Mouse (Mus musculus): ENCODE data around the gene Ulk1.
"Not testable (repeated sequence)": the region's sequence is repeated elsewhere in the genome, so short reads cannot be mapped to it uniquely, and the experiment has no call there.

Ulk1 gene

DNA sequence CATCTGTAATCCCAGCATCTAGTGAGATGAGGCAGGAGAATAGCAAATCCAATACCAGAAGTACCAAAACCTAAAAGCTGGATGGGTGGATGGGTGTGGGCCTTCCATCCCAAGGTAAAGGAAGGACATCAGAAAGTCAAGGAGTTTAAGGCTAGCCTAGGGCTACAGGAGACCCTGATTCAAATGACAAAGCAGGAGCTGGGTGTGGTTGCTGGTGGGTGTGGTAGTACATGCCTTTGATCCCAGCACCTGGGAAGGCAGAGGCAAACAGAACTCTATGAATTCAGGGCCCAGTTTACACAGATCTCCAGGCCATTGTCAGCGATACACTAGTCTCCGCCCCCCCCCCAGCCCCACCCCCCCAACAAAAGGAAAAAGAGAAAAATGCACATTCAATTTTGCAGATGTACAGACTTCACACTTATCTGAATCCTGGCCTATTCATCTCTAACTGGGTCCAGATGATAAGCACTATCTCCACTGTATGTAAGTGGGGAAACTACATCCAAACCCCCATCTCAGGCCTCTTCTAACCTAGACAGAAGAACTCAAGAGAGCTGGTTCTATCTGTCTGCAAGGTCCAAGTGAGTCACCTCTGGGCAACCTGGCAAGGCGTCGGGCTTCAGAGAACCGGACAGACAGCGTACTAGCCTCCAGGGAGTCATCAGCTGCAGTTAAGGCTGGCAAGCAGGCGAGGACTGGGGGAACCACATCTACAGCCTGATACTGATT is 5.7 kb downstream of the Ulk1 start:
- DNase-seq (ENCODE audit: low read depth, low spot score), result no peak

DNA sequence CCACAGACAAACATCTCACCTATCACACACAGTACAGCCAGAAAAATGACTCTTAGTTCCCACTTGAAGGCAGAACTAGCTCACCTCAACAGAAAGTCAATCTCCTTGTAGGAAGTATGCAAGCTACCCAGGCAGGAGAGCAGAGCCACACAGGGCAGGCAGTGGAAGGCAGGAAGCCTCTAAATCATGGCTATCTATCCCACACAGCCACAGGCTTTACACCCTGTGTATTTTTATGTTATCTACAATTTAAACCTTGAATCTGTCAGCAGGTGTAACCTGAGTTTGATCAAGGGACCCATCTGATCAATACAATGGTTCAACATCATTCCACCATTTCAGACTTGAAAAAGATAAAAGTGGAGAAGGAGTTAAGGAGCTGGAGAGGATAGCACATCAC is 7.1 kb downstream of the Ulk1 start:
- DNase-seq (ENCODE audit: low read depth, low spot score), result no peak

DNA sequence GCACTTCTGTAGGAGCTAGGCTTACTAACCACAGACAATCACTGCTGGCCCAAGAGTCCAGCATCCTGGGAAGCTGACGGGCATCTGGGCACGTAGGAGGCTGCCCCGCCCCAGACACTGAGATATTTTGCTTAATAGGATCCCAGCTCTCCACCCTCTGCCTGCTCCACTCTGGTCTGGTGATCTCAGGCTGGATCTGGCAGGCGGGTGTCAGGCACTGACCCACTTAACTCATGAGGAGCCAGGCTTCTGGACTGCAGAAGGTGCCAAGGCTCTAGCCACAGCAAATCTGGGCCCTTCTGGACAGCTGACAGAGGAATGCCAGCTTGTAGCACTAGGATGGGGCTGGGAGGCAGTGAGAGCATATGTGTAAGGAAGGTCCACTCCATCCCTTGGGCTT is 7.7 kb downstream of the Ulk1 start:
- no peak for DNase-seq (ENCODE audit: low read depth, low spot score)

DNA sequence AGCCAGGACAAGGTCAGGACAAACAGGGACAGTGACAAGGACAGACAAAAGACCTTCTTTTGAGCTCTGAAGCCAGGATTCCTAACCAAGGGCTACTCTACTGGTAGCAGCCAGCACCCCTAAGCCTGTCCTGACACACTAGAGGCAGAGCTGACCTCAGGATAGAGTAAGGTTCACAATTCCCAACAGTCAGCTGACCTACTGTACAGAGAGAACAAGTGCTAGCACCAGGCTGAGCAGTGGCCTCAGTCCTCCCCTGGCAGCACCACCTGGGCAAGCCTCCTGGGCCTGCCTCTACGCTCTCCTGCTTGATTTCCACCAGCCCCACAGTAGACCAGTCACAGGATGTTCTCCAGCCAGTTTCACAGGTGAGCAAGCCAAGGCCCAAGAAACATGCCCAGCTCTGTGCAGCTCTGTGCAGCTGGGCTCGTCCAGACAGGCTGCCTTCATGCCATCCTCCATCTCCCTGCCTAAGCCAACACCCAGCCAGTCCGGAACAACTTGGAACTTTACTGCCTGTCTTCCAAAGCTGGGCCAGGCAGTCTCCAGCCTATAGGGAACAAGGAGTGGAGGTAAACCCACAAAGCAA is 8.8 kb downstream of the Ulk1 start:
- peak; percentile 41 for DNase-seq (ENCODE audit: low read depth, low spot score)

DNA sequence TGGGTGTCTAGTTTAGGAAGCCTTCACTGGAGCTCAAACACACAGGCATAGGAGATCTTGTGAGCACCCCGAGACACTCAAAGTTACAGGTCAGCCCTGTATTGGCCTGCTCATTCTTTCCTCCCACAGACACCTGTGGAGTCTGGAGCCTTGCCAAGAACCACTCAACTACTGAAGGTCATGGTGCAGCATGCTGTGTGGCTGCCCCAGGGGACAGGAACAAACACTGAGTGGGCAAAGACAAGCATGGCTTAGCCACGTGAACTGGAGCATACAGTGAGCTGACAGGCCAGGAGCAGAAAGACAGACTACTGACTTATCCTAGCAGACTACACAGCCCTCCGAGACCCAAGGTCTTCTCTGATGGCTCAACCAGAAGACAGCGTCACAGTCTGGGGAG is 12.2 kb downstream of the Ulk1 start:
- peak; percentile 54 for DNase-seq (ENCODE audit: low read depth, low spot score)

DNA sequence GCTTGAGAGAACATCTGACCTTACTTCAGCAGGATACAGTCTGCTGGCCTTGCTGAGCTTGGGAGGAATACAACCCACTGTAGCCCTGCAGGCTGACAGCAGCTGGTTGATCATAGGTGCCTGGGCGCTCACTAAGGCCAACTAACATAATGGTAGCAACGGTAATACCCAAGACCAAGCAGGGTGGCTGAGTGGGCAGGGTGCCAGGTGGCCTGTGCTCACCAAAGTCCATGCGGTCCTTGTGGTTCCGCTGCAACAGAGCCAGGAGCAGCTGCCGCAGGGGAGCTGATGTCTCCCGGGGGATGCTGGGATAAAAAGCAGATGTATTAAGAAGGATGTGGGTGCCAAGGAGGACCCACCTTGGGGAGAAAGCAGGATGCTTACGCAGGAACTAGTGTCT is 15.5 kb downstream of the Ulk1 start:
- DNase-seq (ENCODE audit: low read depth, low spot score), result no peak

DNA sequence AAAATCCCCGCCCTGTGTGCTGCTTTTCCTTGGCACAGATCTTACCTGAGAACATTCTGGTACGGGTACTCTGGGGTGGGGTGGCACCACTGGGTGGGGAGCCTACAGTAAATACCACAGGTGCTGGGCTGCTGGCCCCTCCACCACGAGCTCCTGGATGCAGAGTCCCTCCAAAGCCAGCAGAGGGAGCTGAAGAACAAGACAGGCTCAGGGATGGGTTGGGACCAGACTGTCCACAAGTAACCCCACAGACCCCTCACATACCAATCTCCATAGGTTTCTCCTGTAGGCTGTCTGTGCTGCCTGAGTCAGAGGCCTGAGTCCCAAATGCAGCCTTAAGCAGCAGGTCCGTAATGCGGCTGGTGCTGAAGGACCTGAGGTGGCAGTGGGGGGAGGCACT is 21.2 kb downstream of the Ulk1 start:
- DNase-seq (ENCODE audit: low read depth, low spot score), result peak; percentile 58

DNA sequence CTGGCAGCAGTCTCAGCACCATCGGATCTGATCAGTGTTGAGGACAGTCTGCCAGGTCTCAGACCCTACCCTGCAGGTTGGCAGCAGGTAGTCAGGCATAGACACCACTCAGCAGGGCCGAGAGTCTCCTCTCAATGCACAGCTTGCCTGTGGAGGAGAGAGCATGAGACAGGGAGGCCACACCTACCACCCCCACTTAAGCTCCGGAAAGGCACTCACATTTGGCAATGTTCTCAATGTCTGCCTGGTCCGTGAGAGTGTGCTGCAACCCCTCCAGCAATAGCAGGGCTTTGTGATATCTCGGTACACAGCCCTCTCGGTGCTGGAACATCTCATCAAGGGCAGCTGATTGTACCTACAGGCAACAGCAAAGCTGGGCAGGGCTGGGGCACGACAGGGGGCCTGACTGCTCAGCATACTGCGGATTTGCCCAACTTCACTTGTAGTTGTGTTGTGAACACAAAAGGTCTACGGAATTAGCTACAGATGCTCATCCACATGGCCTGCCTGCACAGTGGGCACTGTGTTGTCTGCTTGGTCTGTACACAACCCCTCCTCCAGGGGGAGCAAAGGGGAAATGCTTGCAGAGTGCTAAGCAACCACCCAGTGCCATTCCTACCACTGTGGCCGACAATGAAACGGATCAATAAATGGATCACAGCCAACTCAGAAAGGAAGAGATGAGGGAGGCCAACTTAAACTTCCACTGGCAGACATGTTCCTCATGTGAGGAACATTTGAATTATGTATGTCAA is 23.6 kb downstream of the Ulk1 start:
- no peak for DNase-seq (ENCODE audit: low read depth, low spot score)

DNA sequence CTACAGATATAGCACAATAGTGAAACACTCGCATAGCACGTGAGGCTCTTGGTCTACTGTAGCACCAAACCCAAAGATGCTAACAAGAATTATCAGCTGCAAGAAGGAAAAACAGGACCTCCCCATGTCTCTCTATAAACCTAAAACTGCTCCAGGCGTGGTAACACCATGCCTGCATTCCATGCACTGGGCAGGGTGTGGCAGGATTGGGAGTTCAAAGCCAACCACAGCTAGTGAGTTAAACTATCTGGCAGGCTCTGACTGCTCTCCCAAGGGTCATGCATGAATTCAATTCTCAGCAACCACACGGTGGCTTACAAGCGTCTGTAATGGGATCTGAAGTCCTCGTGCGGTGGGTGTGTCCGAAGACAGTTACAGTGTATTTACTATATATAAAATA is 26.7 kb downstream of the Ulk1 start:
- no peak for DNase-seq (ENCODE audit: low read depth, low spot score)

DNA sequence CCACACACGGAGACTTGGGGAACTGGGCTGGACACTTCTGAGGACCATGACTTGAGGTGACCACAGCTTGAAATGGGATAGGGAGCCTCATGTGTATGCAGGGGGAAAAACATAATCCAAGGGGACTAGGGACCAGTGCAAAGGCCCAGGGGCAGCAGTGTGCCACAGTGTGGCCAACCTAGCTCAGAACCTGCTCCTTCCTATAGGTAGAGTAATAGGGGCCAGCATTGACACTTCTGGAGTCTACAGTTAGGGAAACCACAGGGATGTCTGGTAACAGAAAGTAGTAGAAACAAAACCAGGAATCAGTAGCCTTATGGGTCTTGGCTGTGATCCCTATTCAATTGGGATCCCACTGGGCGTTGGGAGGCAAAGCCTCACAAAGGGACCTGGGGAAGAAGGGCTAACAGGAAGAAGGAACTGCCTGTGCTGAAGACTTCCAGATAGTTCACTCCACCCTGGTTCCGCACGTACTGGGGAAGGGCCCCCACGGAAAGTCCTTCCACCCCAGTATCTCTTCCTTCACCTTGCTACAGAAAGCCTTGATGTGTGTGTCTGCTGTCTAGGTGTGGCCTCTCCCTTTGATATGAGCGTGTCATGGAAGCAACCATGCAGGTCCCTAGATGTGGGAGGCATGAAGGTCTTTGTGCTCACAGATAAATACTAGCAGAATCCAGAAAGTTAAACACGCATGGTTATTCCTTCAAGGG is 28.2 kb downstream of the Ulk1 start:
- DNase-seq (ENCODE audit: low read depth, low spot score), result no peak

DNA sequence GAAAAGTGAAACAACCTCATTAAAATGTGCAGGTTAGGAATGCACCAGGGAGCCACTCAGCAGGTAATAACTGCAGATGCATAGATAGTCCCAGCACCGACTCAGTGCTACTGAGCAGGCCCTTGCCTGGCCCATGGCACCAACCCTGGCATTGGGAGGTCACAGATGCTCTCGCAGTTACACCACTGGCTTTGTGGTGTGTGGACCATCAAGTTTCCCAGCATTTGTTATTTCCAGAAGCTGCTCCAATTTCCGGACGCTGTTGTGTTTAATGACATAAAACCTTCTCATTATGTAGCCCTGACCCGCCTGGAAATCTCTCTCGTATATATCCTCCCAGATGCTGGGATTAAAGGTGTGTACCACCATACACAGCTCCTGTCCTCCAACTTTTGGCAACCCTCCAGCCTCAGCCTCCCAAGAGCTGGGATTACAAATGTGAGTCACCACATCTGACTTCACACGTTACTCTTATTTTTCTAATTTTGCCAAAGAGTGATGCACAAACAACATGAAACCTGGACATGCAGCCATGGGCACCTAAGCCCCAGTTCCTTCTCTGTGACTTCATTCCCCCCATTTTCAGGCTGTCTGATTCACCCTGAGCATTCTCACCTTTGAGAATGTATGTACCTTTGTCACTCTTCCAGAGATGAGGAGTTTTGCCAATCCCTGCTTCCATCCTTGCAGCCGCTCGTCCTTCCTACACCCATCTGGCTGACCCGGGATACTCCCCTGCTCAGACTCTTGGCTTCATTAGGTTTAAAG is 29.0 kb downstream of the Ulk1 start:
- DNase-seq (ENCODE audit: low read depth, low spot score), result no peak

DNA sequence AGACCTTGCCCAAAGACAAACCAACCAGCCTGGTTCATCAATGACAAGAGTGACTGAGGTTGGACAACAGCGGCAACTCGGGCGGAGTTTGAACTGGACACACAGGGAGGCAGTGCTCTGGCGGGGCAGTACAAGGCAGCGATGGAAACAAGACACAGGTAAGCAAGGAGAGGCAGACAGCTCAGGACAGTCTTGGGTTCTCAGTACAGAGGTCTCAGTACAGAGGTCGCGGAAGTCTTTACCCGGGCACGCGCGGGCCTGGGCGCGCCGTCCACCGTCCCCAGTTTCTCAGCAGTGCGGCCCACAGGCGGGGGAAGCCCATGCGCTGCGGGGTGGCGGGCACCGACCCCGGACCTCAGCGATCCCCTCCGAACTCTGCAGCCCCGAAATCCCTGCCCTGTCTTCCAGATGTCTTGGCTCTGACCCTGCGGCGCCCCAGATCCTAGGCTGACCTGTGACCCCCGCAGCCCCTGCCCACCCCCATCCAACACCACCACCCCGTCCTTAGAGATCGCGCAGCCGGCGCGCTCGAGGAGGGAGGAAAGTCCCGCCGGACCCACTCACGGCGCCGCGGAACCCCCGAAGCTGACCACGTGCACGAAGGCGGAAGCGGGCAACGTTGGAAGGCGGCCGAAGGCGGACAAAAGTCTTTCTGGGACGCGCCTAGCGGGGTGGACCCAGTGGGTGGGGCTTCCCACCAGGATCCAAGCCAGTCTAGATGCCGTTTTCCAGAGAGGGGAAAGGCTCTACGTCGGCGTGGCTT is 29.7 kb downstream of the Ulk1 start, which contains the start of gene Pus1:
Gene Pus1 (minus strand): TSS at position 662 of the 763 bp plus-strand sequence.
- DNase-seq (ENCODE audit: low read depth, low spot score), result peak; percentile 88

DNA sequence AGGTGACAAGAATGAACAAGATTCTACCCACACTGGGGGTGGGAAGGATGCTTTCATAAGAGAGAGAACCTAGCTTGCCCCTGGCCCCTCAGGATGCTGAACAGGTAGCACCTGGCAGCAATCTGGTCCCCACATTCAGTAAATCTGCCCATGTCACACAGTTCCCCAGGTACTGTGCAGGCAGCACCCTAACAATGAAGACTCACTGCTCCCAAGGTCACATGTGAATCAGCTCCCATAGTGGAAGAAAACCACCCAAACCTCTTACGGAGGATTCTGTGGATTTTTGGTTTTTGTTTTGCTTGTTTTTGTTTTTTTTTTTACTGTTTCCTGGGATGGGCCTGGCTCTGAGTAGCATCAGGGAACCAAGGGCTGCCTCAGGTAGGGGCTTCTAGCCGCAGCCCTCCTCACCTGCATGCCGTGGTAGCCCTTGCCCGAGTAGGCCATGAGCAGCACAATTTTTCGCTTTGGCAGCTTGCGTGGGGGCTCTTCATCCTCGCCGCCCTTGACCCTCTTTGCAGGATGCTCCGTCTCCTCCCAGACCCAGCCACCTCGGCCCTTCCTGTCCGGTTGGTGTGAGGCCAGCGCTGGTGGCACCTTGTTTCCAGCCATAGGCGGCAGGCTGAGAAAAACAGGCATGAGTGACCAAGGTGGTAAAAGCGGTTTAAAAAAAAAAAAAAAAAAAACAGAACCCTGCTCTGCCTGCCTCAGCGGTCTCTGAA is 30.5 kb downstream of the Ulk1 start:
- no peak for DNase-seq (ENCODE audit: low read depth, low spot score)

DNA sequence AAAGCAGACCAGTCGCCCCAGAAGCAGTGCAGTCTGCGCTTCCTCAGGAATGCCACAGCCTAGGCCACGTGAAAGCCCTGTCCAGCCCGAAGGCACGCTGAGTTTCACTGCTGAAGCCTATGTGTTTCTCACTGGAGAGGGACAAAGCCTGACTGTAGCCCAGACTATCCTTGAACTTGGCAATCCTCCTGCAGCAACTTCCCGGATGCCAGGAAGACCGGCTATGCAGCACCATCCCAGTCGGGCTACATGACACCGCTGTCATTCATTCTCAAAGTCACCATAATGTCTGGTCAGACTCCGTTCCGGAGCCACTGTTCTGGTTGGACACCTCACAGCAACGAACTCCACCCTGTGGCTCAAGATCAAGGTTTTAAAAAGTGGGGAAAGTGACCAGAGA is 31.6 kb downstream of the Ulk1 start:
- no peak for DNase-seq (ENCODE audit: low read depth, low spot score)

DNA sequence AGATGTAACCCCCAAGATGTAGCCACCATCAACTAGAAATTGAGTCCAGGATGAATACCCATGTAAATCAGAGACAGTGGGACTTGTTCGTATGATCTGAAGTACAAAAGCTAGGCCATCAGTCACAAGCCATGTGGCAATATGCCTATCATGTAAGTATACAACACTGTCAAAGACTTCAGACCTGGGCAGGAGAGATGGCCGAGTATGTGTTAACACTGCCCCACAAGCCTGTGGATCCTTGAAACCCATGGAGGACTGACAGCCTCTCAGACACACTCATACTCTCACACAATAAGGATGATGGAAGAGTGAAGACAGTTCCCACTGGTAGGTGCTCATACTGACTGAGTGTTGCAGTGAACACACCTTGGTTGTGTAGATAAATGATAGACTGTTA is 33.8 kb downstream of the Ulk1 start:
- no peak for DNase-seq (ENCODE audit: low read depth, low spot score)

DNA sequence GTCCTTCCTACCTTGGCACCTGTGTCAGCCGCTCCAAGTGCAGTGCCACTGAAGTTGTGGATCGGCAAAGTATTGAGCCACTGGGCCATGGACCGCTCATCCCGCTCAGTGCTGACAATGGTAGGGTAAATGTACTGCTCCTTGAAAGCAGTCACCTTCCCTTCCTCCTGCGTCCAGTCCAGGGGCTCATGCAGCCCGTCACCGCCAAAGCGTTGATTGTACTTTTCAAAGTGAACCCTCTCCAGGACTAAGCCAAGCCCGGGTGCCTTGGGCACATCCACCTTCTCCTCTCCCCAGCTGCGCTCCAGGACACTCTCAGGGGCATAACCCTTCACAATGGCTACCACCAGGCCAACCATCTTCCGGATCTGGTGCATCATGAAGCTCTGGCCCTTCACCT is 35.4 kb downstream of the Ulk1 start:
- DNase-seq (ENCODE audit: low read depth, low spot score), result no peak

DNA sequence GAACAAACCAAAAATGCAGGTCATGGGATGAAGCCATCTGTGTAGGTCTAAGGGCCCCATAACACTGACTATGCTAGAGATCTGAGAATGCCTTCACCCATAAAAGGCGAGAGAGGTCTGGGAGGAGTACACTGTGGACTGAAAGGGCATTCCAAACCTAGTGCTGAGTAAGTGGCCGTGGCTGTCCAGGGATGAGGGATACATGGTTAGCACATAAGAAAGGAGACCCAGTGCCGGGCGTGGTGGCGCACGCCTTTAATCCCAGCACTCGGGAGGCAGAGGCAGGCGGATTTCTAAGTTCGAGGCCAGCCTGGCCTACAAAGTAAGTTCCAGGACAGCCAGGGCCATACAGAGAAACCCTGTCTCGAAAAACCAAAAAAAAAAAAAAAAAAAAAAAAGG is 37.0 kb downstream of the Ulk1 start:
- not testable (repeated sequence) for DNase-seq (ENCODE audit: low read depth, low spot score)

DNA sequence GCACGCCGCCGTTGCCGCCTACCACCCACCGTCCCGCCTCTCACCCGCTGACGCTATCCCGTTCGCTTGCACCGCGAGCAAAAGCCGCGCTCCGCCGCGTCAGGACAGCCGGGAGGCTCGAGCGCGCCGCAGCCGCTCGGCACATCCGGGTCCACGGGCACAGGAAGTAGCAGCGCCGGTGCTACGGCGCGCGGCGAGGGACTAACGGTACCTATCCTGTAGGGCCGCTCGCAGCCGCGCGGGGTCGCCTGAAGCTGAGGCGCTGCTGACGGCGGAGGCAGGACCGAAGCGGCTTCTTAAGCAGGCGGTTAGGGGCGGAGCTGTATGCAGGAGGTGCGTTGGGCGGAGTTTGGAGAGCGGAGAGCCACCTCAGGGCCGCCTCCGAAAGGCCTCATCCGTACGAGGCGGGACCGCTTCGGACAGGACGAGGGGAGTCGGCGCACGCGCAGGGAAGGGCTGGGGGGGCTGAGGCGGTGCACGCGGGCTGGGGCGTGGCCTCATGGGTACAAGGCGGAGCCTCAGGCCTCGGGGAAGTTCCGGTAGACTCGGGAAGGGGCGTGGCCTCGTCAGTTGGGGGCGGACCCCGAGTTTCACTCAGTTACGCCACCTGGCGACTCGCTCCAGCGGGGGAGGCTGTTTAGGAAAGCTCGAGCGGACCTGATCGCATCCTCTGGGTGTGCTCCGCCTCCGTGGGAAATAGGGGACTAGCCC is 39.3 kb downstream of the Ulk1 start, which contains the start of gene Ep400:
Gene Ep400 (minus strand): TSS at position 270 of the 711 bp plus-strand sequence.
- peak; percentile 100 for DNase-seq (ENCODE audit: low read depth, low spot score)

DNA sequence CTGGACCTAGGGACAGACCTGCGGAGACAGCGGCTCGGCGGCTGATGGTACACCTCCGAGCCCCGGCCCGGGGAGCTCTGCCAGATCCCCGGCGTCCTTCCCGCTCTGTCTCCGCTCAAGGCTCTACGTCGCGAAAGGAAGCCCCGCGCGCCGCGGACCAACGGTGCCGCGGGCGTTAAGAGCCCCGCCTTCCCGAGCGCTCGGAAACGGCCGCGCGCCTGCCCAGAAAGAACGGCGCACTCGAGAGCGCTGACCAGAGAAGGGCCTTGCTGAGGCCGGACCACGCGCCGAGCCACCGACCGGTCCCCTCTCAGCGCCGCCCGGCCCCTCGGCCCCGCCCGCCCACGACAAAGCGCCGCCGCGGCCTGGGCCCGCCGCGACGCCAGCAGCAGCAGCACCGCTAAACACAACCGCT is 39.9 kb downstream of the Ulk1 start:
- no peak for DNase-seq (ENCODE audit: low read depth, low spot score)

Data from A20 (cell line).